Mouse (Mus musculus): Measurements from ENCODE around the gene Tpx2.

- TF ChIP-seq CTCF (IDR thresholded peaks at IDR 0.05; ENCODE audit: extremely low read depth, insufficient read length, insufficient replicate concordance, low read depth, low read length) (no peak), POLR2A (IDR thresholded peaks at IDR 0.05; ENCODE audit: low read depth, low read length) (no peak)
These were observed 76.8 kb downstream of the Tpx2 start for GRCm38 (mm10) chr2:152924543-152924942.
